Mouse (Mus musculus) liver, embryonic 12.5 days (tissue): ENCODE data around the gene Ralgps1. TPM values are rescaled to one million over a fixed set of nuclear protein-coding genes. Genes with fewer than 3 reads are reported as not detected.
"Not testable (repeated sequence)": the region's sequence is repeated elsewhere in the genome, so short reads cannot be mapped to it uniquely, and the experiment has no call there.

ENCODE experiments used
- ATAC-seq: fragments of 200-750 bp; cut with Nextera tagmentation; 2 replicates; pipeline ENCODE4 v1.8.0; 2017; ENCODE audit warnings: moderate number of reproducible peaks, mild to moderate bottlenecking, moderate library complexity
- H3K27ac ChIP-seq: fragments of 300-500 bp; sonication (generic); 2 replicates; pipeline ENCODE4 v1.5.1; 2016; ENCODE audit warnings: mild to moderate bottlenecking
- H3K27me3 ChIP-seq: fragments of 300-500 bp; sonication (generic); replicated peaks from 2 replicates; pipeline ENCODE4 v1.6.1; 2016; ENCODE audit warnings: mild to moderate bottlenecking, moderate library complexity
- H3K36me3 ChIP-seq: fragments of 300-500 bp; sonication (generic); 2 replicates; pipeline ENCODE4 v1.6.1; 2016; ENCODE audit warnings: mild to moderate bottlenecking, moderate library complexity
- H3K4me1 ChIP-seq: fragments of 300-500 bp; sonication (generic); 2 replicates; pipeline ENCODE4 v1.6.1; 2016
- H3K4me2 ChIP-seq: fragments of 300-500 bp; sonication (generic); 2 replicates; pipeline ENCODE4 v1.6.1; 2016; ENCODE audit warnings: mild to moderate bottlenecking, moderate library complexity
- H3K4me3 ChIP-seq: fragments of 300-500 bp; sonication (generic); 2 replicates; pipeline ENCODE4 v1.5.1; 2016; ENCODE audit warnings: mild to moderate bottlenecking, moderate library complexity
- H3K9ac ChIP-seq: fragments of 300-500 bp; sonication (generic); 2 replicates; pipeline ENCODE4 v1.6.1; 2016; ENCODE audit warnings: mild to moderate bottlenecking, moderate library complexity
- H3K9me3 ChIP-seq: fragments of 300-500 bp; sonication (generic); replicated peaks from 2 replicates; pipeline ENCODE4 v1.6.1; 2016; ENCODE audit warnings: mild to moderate bottlenecking, moderate library complexity
- WGBS: fragments of 180-500 bp; shearing (Covaris S2); methylation state at CpG from one replicate; pipeline ENCODE4 v1.1.7; 2016; ENCODE audit not compliant: insufficient replicate concordance; 5-methylcytosine and 5-hydroxymethylcytosine counted together
- polyA plus RNA-seq: library from polyadenylated mRNA; unstranded; fragments of >200 nt; fragmentation: Nextera tagmentation; extraction: Ambion mirVana; gene quantifications from 2 replicates; pipeline ENCODE4 v1.2.1, GENCODE M21; 2016

The Ralgps1 gene
- polyA plus RNA-seq, 1 experiment from 2014 or later: 1.1 TPM

GRCm38 (mm10) chr2:33215700-33216509, 155.4 kb downstream of the Ralgps1 start, which contains the start of gene Angptl2:
TSS of gene Angptl2 (plus strand) at chr2:33216069.
- Histone ChIP-seq H3K4me3 (peak within 1 kb of the TSS; percentile 42), H3K9ac (peak within 1 kb of the TSS; percentile 37), H3K9me3 (no peaks in the 10 kb centered on the region), H3K4me2 (peak within 1 kb of the TSS; percentile 62), H3K4me1 (peaks cover 27% of the 10 kb centered on the region), H3K27ac (peak within 1 kb of the TSS; percentile 49; the same call in 1 of the 2 replicates), H3K27me3 (no peaks in the 10 kb centered on the region; the same call in 1 of the 2 replicates), H3K36me3 (no peaks in the 10 kb centered on the region)
- WGBS: 8% methylated on average over 22 of the region's 22 CpGs
- ATAC-seq: peak; percentile 80

DNA sequence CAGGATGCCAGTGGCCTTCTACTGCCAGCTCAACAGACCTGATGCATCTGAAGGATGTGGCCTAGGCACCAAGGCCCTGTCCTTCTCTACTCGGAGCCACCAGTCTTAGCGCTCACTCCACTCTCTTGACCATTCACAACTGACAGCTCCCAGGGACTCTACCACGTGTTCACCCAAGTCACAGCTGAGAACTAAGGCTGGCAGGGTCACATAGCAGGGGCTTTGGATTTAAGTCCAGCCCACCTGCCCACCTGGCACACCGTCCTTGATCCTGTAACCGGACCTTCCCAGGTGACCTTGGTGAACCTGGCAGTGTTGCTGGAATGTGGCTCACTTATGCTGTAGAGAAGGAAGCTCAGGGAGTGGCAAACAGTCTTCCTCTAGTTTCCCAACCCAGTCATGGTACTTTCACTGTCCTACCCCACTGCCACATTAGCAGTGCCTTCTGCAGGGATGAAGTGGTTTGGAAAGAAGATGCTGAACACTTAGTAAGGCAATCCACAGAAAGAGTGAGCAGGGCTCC, 156.0 kb downstream of the Ralgps1 start:
- H3K27me3 ChIP-seq: no peaks in the 10 kb centered on the region; the same call in 1 of the 2 replicates
- 66% methylated on average over 5 of the region's 5 CpGs for WGBS
- no peak for ATAC-seq
- no peaks in the 10 kb centered on the region for H3K9me3 ChIP-seq
- peak overlapping the region; percentile 42; the same call in 1 of the 2 replicates for H3K4me3 ChIP-seq
- H3K4me1 ChIP-seq: peaks cover 32% of the 10 kb centered on the region
- no peak overlapping the region for H3K27ac ChIP-seq
- H3K36me3 ChIP-seq: no peaks in the 10 kb centered on the region
- H3K4me2 ChIP-seq: peak overlapping the region; percentile 62
- no peak overlapping the region for H3K9ac ChIP-seq

- H3K27ac ChIP-seq, H3K4me2 ChIP-seq, H3K27me3 ChIP-seq, H3K4me3 ChIP-seq, H3K9ac ChIP-seq, H3K36me3 ChIP-seq, H3K9me3 ChIP-seq: not testable (repeated sequence)
- H3K4me1 ChIP-seq: peaks cover 19% of the 10 kb centered on the region
- WGBS: 71% methylated on average over 11 of the region's 11 CpGs
- ATAC-seq: peak; percentile 15; the same call in 1 of the 2 replicates
Measured at GRCm38 (mm10) chr2:33211263-33211662, 160.0 kb downstream of the Ralgps1 start.

- Histone ChIP-seq H3K27me3 (no peaks in the 10 kb centered on the region), H3K9me3 (no peaks in the 10 kb centered on the region), H3K4me2 (no peak overlapping the region), H3K4me3 (no peak overlapping the region), H3K27ac (no peak overlapping the region), H3K4me1 (peaks cover 15% of the 10 kb centered on the region), H3K9ac (no peak overlapping the region), H3K36me3 (no peaks in the 10 kb centered on the region)
- 68% methylated on average over 2 of the region's 2 CpGs for WGBS
- ATAC-seq: peak; percentile 58
Measured at GRCm38 (mm10) chr2:33210841-33211240, 160.4 kb downstream of the Ralgps1 start.

DNA sequence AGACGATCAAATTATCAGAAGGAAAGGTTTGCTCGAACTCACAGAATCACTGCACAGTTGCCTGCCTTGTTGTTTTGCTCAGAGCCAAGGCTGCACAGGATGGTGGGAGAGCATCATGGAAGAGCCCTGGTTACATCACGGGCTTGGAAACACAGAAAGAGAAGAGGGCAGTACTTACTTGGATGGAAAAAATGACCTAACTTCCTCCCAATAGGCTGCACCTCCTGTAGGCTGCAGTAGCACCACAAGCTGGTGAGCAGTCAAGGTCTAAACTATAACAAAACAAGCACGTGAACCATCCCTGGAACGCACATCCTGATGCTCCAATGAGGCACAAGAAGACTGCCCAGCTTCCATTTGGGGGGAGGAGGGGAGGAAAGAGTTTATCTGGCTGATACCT, 163.2 kb downstream of the Ralgps1 start:
- 59% methylated on average over 5 of the region's 5 CpGs for WGBS

DNA sequence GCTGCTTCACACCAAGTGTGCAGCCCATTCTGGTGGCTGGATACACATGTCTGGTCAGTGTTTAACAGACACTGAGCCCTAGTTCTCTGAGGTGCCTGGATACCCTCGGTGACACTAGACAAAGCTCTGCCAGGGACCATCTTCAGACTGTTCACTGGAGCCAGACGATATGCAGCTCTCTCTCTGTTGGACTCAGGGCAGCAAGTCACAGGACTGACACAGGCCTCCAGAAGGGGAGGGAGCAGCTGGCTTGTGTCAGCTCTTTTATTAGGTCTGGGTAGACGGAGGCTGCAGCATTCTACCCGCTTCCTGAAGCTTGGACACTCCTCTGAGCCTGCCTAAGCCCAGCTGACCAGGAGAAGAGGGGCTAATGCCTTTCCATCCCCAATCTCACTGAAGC, 164.2 kb downstream of the Ralgps1 start:
- peaks cover 11% of the 10 kb centered on the region; the same call in 1 of the 2 replicates for H3K4me1 ChIP-seq
- 49% methylated on average over 4 of the region's 4 CpGs for WGBS
- no peak for ATAC-seq
- H3K4me2 ChIP-seq: no peak overlapping the region
- H3K9me3 ChIP-seq: no peaks in the 10 kb centered on the region
- no peak overlapping the region for H3K27ac ChIP-seq
- no peak overlapping the region for H3K4me3 ChIP-seq
- no peaks in the 10 kb centered on the region for H3K27me3 ChIP-seq
- H3K36me3 ChIP-seq: no peaks in the 10 kb centered on the region
- no peak overlapping the region for H3K9ac ChIP-seq

More for the DNA sequence above, 163.2 kb downstream of the Ralgps1 start:
- Histone ChIP-seq H3K9ac (no peak overlapping the region), H3K36me3 (no peaks in the 10 kb centered on the region), H3K4me3 (no peak overlapping the region), H3K4me1 (peaks cover 9% of the 10 kb centered on the region; the same call in 1 of the 2 replicates), H3K9me3 (no peaks in the 10 kb centered on the region), H3K27me3 (no peaks in the 10 kb centered on the region), H3K4me2 (no peak overlapping the region), H3K27ac (no peak overlapping the region)
- ATAC-seq: no peak

DNA sequence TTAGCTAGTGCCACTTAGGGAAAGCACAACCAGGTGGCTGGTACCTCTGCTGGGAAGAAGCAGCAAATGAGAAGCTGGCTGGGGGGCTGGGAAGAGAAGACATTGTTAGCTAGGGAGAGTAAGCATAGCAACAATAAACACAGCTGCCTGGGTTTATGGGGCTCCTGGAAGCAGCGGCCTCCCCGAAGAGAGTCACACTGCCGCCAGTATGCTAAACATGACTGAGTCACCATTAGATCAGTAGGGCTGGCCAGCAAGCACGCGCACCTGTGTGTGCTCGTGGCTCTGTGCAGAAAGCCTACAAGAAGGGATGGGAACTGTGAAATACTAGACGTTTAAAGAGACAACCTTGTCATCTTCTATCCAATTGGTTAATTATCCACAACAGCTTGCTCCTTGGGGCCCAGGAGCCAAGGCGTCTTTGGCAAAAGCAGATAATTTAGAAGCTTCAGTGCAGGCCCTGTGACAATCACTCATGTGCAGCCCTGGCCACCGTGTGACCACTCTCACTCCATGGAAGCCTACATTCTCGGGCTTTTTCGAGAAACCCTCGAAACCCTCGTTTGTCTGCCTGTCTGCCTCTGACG, 165.3 kb downstream of the Ralgps1 start:
- Histone ChIP-seq H3K4me1 (peaks cover 14% of the 10 kb centered on the region), H3K27ac (no peak overlapping the region), H3K4me2 (no peak overlapping the region), H3K4me3 (no peak overlapping the region), H3K27me3 (no peaks in the 10 kb centered on the region), H3K36me3 (no peaks in the 10 kb centered on the region), H3K9ac (no peak overlapping the region), H3K9me3 (no peaks in the 10 kb centered on the region)
- no peak for ATAC-seq
- 63% methylated on average over 14 of the region's 14 CpGs for WGBS

DNA sequence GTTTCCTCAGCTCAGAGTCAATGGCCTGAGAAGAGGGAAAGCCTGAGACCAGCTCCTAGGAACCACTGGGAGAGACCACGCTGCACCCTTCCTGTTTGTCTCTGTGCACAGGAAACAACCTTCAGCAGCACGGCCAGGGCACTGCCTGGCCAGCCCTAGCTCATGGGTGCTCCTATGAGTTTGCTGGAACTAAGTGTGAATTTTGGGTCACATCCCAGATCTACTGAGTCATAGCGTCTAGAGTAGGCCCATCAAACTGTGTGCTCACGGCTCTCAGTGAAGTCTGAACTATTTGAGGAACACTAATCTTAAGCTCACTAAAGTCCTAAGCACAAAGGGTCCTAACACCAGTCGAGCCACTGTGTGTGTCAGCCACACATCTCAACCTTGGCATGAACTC, 166.3 kb downstream of the Ralgps1 start:
- ATAC-seq: no peak
- 49% methylated on average over 5 of the region's 5 CpGs for WGBS
- H3K9me3 ChIP-seq: no peaks in the 10 kb centered on the region
- H3K4me1 ChIP-seq: peaks cover 17% of the 10 kb centered on the region
- H3K36me3 ChIP-seq: no peaks in the 10 kb centered on the region
- no peak overlapping the region for H3K4me3 ChIP-seq
- H3K9ac ChIP-seq: no peak overlapping the region
- no peaks in the 10 kb centered on the region for H3K27me3 ChIP-seq
- H3K27ac ChIP-seq: no peak overlapping the region
- H3K4me2 ChIP-seq: no peak overlapping the region

GRCm38 (mm10) chr2:33203284-33203683, 168.0 kb downstream of the Ralgps1 start:
- Histone ChIP-seq H3K36me3 (no peaks in the 10 kb centered on the region), H3K9ac (no peak overlapping the region), H3K27me3 (no peaks in the 10 kb centered on the region), H3K27ac (no peak overlapping the region), H3K4me2 (no peak overlapping the region), H3K9me3 (no peaks in the 10 kb centered on the region), H3K4me1 (peaks cover 18% of the 10 kb centered on the region), H3K4me3 (no peak overlapping the region)
- no peak for ATAC-seq
- 47% methylated on average over 6 of the region's 6 CpGs for WGBS

DNA sequence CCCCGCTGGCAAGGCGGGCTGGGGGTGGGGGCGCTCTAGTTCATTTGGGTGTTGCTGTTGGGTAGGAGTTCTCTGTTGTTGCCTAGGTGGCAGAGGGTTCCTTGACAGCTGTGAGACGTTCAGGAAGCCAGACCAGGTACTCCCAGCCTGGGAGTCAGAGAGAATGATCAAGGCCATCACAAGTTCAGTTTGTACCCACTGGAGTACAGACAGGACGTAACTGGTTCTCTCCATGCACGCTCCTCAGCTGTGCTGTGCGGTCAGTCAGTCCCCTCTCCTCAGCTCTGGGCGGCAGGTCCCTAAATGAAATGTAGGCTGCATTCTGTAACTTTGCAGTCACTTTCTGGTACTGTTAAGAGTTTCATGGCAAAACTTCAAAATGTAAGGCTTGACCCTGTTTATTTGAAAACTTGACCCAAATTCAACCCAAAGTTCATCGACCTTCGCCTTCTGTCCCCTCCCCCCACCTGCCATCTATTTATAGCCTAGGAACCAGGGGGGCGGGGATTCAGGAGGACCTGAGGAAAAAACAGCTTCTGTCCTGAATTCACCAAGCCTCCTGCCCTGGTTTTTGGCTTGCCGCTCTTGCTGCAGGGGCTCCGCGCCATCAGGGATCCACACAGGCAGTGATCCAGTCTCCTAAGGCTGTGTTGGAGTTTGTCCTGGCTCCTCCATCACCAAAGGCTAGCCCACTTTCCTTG, 170.8 kb downstream of the Ralgps1 start:
- peaks cover 18% of the 10 kb centered on the region for H3K4me1 ChIP-seq
- H3K9ac ChIP-seq: no peak overlapping the region
- no peaks in the 10 kb centered on the region for H3K36me3 ChIP-seq
- WGBS: 55% methylated on average over 14 of the region's 14 CpGs
- no peaks in the 10 kb centered on the region for H3K9me3 ChIP-seq
- H3K27ac ChIP-seq: no peak overlapping the region
- ATAC-seq: no peak
- no peak overlapping the region for H3K4me3 ChIP-seq
- H3K27me3 ChIP-seq: no peaks in the 10 kb centered on the region
- H3K4me2 ChIP-seq: no peak overlapping the region

GRCm38 (mm10) chr2:33189976-33190375, 181.3 kb downstream of the Ralgps1 start:
- H3K9ac ChIP-seq: no peak overlapping the region
- H3K9me3 ChIP-seq: no peaks in the 10 kb centered on the region
- no peak overlapping the region for H3K27ac ChIP-seq
- H3K36me3 ChIP-seq: no peaks in the 10 kb centered on the region
- H3K4me2 ChIP-seq: no peak overlapping the region
- WGBS: 78% methylated on average over 3 of the region's 3 CpGs
- no peaks in the 10 kb centered on the region for H3K27me3 ChIP-seq
- H3K4me3 ChIP-seq: no peak overlapping the region
- no peaks in the 10 kb centered on the region for H3K4me1 ChIP-seq
- ATAC-seq: no peak
